Mouse (Mus musculus): ENCODE measurements around the gene Hivep2. TPM values are rescaled to one million over a fixed set of nuclear protein-coding genes. Genes with fewer than 3 reads are reported as not detected.

The Hivep2 gene
- polyA plus RNA-seq, 1 experiment from 2014 or later = 6.3 TPM

- H3K4me3 ChIP-seq (replicated peaks) = no peak overlapping the region
- no peak overlapping the region for H3K27ac ChIP-seq
- H3K27me3 ChIP-seq = no peaks in the 10 kb centered on the region
- H3K9me3 ChIP-seq = no peaks in the 10 kb centered on the region
- ATAC-seq = no peak
- H3K9ac ChIP-seq (replicated peaks) = no peak overlapping the region
- WGBS = 93% methylated on average over 7 of the region's 7 CpGs
- H3K4me2 ChIP-seq (replicated peaks) = no peak overlapping the region
- no peaks in the 10 kb centered on the region for H3K36me3 ChIP-seq
- peaks cover 21% of the 10 kb centered on the region for H3K4me1 ChIP-seq (replicated peaks)
Measured at GRCm38 (mm10) chr10:14196785-14197184, 230.9 kb downstream of the Hivep2 start.

GRCm38 (mm10) chr10:14197261-14197660 is 231.4 kb downstream of the Hivep2 start:
- no peaks in the 10 kb centered on the region for H3K9me3 ChIP-seq
- H3K4me3 ChIP-seq (replicated peaks) = no peak overlapping the region
- no peaks in the 10 kb centered on the region for H3K36me3 ChIP-seq
- no peak overlapping the region for H3K9ac ChIP-seq (replicated peaks)
- peaks cover 21% of the 10 kb centered on the region for H3K4me1 ChIP-seq (replicated peaks)
- 73% methylated on average over 6 of the region's 6 CpGs for WGBS
- ATAC-seq = no peak
- no peaks in the 10 kb centered on the region for H3K27me3 ChIP-seq
- H3K4me2 ChIP-seq (replicated peaks) = no peak overlapping the region
- H3K27ac ChIP-seq = no peak overlapping the region

GRCm38 (mm10) chr10:14199332-14199731 is 233.5 kb downstream of the Hivep2 start:
- no peak overlapping the region for H3K4me2 ChIP-seq (replicated peaks)
- H3K36me3 ChIP-seq = no peaks in the 10 kb centered on the region
- H3K9me3 ChIP-seq = no peaks in the 10 kb centered on the region
- H3K27me3 ChIP-seq = no peaks in the 10 kb centered on the region
- H3K9ac ChIP-seq (replicated peaks) = no peak overlapping the region
- no peak for ATAC-seq
- H3K27ac ChIP-seq = no peak overlapping the region
- peaks cover 13% of the 10 kb centered on the region for H3K4me1 ChIP-seq (replicated peaks)
- H3K4me3 ChIP-seq (replicated peaks) = no peak overlapping the region
- 77% methylated on average over 7 of the region's 7 CpGs for WGBS

- Histone ChIP-seq H3K9me3 (no peaks in the 10 kb centered on the region), H3K4me2 (replicated peaks) (no peak overlapping the region), H3K4me3 (replicated peaks) (no peak overlapping the region), H3K27ac (no peak overlapping the region), H3K9ac (replicated peaks) (no peak overlapping the region), H3K27me3 (no peaks in the 10 kb centered on the region), H3K4me1 (replicated peaks) (peaks cover 12% of the 10 kb centered on the region), H3K36me3 (no peaks in the 10 kb centered on the region)
- WGBS = 3% methylated on average over 2 of the region's 2 CpGs
- no peak for ATAC-seq
Measured at GRCm38 (mm10) chr10:14200310-14200709, 234.4 kb downstream of the Hivep2 start.

Other genes with a start within 250 kb of the Hivep2 start
- 53.5 and 54.4 TPM in 2 replicates for gene Aig1, start 97.1 kb upstream of the Hivep2 start, polyA plus RNA-seq (2015; fragmentation: Nextera tagmentation; extraction: Ambion mirVana)

All from midbrain, embryonic 13.5 days (tissue).